ENCODE assay signal across 1 mouse cellular context in the genomic region with DNA sequence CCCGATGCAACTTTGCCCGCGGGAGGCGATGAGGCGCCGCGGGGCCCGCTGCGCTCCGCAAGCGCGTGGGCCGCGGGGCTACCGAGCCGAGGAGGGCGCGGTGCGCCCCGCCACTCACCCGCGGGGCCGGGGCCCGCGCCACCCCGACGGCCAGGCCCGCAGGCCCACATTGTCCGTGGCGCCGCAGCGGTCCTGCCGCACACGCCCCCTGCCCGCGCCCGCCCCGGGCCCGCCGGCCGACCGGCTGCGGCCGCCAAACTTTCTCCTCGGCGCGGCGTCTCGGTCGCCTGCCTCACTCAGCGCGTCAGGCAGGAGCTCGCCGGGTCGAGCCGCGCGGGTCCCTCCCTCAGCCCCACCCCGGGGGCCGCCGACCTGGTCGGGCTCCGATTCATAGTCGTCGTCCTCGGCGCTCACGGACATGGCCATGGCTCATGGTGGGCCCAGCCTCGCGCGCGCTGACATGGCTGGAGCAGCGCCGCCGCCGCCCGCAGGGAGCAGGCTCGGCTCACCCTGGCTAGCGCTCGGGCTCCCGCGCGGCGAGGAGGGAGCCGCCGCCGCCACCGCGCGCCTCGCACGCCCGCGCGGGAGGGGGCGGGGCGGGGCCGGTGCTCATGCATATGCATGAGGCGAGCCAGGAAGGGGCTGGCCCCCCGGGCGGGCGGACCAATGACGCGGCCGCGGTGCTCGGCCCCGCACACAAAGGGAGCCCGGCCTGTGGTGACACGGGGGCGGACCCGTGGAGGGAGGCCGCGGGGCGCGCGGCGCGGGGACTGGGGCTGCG.
TF ChIP-seq lines count a peak whose summit lies in the region.

No protein-coding gene starts in this region.

TF ChIP-seq in CH12.LX, 34 proteins besides CTCF, POLR2A, EP300 and RAD21:
- no peak for TF ChIP-seq PAX5 (IDR thresholded peaks at IDR 0.05; ENCODE audit: low read length)
- TF ChIP-seq NRF1 (IDR thresholded peaks at IDR 0.05; ENCODE audit: low read depth, low read length), result peak; percentile 52
- peak; percentile 36; the same call in 1 of the 2 replicates for TF ChIP-seq NELFE (IDR thresholded peaks at IDR 0.05; ENCODE audit: low read depth, low read length)
- peak; percentile 6; the same call in 1 of the 2 replicates for TF ChIP-seq MEF2A (IDR thresholded peaks at IDR 0.05; ENCODE audit: borderline replicate concordance, low read depth, low read length)
- no peak; the same call in 1 of the 2 replicates for TF ChIP-seq MAX (IDR thresholded peaks at IDR 0.05; ENCODE audit: low read length)
- TF ChIP-seq TCF12 (IDR thresholded peaks at IDR 0.05; ENCODE audit: low read depth, low read length), result peak; percentile 38; the same call in 1 of the 2 replicates
- TF ChIP-seq SIN3A (IDR thresholded peaks at IDR 0.05; ENCODE audit: low read length), result peak; percentile 63; the same call in 1 of the 2 replicates
- TF ChIP-seq ELF1 (IDR thresholded peaks at IDR 0.05; ENCODE audit: low read depth, low read length), result peak; percentile 72
